ENCODE assay signal across 8 mouse cellular contexts in genomic region chr19:23057739-23058501, GRCm38 (mm10).
DNase-seq lines count a peak whose midpoint lies in the region; ATAC-seq and TF ChIP-seq lines count a peak whose summit lies in the region.

No protein-coding gene starts in this region.

- no peak overlapping the region for H3K4me3 ChIP-seq in thymus, adult 2 months (ENCODE audit: control insufficient read depth, insufficient read depth, low read length)
- H3K4me3 ChIP-seq in heart, embryonic 12.5 days = peak overlapping the region; percentile 52
- peak overlapping the region; percentile 24 for H3K4me3 ChIP-seq in kidney, embryonic 14.5 days (ENCODE audit: low read length)
- no peak overlapping the region for H3K4me3 ChIP-seq in olfactory bulb, adult 2 months (ENCODE audit: insufficient read depth, low read depth, low read length)

- H3K4me2 ChIP-seq in heart, embryonic 12.5 days = peak overlapping the region; percentile 91
- H3K4me2 ChIP-seq in kidney, embryonic 14.5 days (replicated peaks; ENCODE audit: low read depth, low read length) = peak overlapping the region; percentile 56

- H3K36me3 ChIP-seq in thymus, adult 2 months (ENCODE audit: control insufficient read depth, insufficient read depth, low read length) = no peaks in the 10 kb centered on the region
- H3K36me3 ChIP-seq in heart, embryonic 12.5 days = no peaks in the 10 kb centered on the region
- H3K36me3 ChIP-seq in kidney, embryonic 14.5 days (ENCODE audit: control insufficient read depth, insufficient read depth, low read length) = no peaks in the 10 kb centered on the region

- H3K4me1 ChIP-seq in thymus, adult 2 months (replicated peaks; ENCODE audit: control insufficient read depth, insufficient read depth, low read length) = peaks cover 8% of the 10 kb centered on the region
- peaks cover 13% of the 10 kb centered on the region for H3K4me1 ChIP-seq in heart, embryonic 12.5 days (replicated peaks)
- H3K4me1 ChIP-seq in kidney, embryonic 14.5 days (ENCODE audit: control insufficient read depth, insufficient read depth, low read length) = peaks cover 8% of the 10 kb centered on the region; the same call in 1 of the 2 replicates
- H3K4me1 ChIP-seq in olfactory bulb, adult 2 months (ENCODE audit: control insufficient read depth, insufficient read depth, low read length) = peaks cover 16% of the 10 kb centered on the region

- WGBS in thymus, adult 2 months = 58% methylated on average over 11 of the region's 11 CpGs
- WGBS in heart, embryonic 12.5 days = 31% methylated on average over 11 of the region's 11 CpGs
- 20% methylated on average over 11 of the region's 11 CpGs for WGBS in kidney, embryonic 14.5 days
- WGBS in olfactory bulb, adult 2 months = 47% methylated on average over 11 of the region's 11 CpGs

- no peaks in the 10 kb centered on the region for H3K9me3 ChIP-seq in heart, embryonic 12.5 days (replicated peaks)
- H3K9me3 ChIP-seq in kidney, embryonic 14.5 days (ENCODE audit: control insufficient read depth, low read length) = no peaks in the 10 kb centered on the region

- TF ChIP-seq POLR2A in thymus, adult 2 months (IDR thresholded peaks at IDR 0.05; ENCODE audit: control insufficient read depth, extremely low read depth, insufficient read depth, low read length, poor library complexity) = no peak
- no peak for TF ChIP-seq POLR2A in olfactory bulb, adult 2 months (IDR thresholded peaks at IDR 0.05; ENCODE audit: insufficient read depth, low read depth, low read length)

- ATAC-seq in heart, embryonic 12.5 days (ENCODE audit: insufficient number of reproducible peaks, low FRiP score) = no peak
- ATAC-seq in kidney, embryonic 14.5 days (ENCODE audit: low FRiP score, low TSS enrichment) = peak; percentile 51; the same call in 1 of the 2 replicates

- H3K27ac ChIP-seq in thymus, adult 2 months (ENCODE audit: control insufficient read depth, insufficient read depth, low read length) = peak overlapping the region; percentile 7; the same call in 1 of the 2 replicates
- H3K27ac ChIP-seq in heart, embryonic 12.5 days (ENCODE audit: poor library complexity, severe bottlenecking) = no peak overlapping the region
- peak overlapping the region; percentile 32; the same call in 1 of the 2 replicates for H3K27ac ChIP-seq in kidney, embryonic 14.5 days (ENCODE audit: low read depth, low read length)
- peak overlapping the region; percentile 64 for H3K27ac ChIP-seq in olfactory bulb, adult 2 months (ENCODE audit: insufficient read depth, low read depth, low read length)

- no peaks in the 10 kb centered on the region for H3K27me3 ChIP-seq in thymus, adult 2 months (ENCODE audit: control insufficient read depth, insufficient read depth, low read length)
- no peaks in the 10 kb centered on the region for H3K27me3 ChIP-seq in heart, embryonic 12.5 days (replicated peaks)
- H3K27me3 ChIP-seq in kidney, embryonic 14.5 days (ENCODE audit: control insufficient read depth, insufficient read depth, low read length) = 0 out of 2 replicates have a peak, but pooled peaks cover 2% of the 10 kb centered on the region

- no peak for DNase-seq in thymus, adult 2 months
- DNase-seq in thymus, postnatal 10 days (ENCODE audit: low spot score in 2 of 2) = no peak
- DNase-seq in embryo, embryonic 11 days = peak; percentile 62
- peak; percentile 37 to 64 for DNase-seq in lung, adult 18-20 months
- no peak for DNase-seq in c-Kit-positive CD71-positive TER-119-positive erythroid progenitor cells, embryonic 14.5 days (ENCODE audit: low spot score)

- no peak for TF ChIP-seq CTCF in thymus, adult 2 months (IDR thresholded peaks at IDR 0.05; ENCODE audit: borderline replicate concordance, control insufficient read depth, extremely low read depth, insufficient read depth, low read length, poor library complexity)
- TF ChIP-seq CTCF in olfactory bulb, adult 2 months (IDR thresholded peaks at IDR 0.05; ENCODE audit: insufficient read depth, low read depth, low read length) = no peak

- 0 out of 2 replicates have a peak overlapping the region, but pooled peaks have one; percentile 76 for H3K9ac ChIP-seq in heart, embryonic 12.5 days
- peak overlapping the region; percentile 19; the same call in 1 of the 2 replicates for H3K9ac ChIP-seq in kidney, embryonic 14.5 days (ENCODE audit: low read depth, low read length)

Comparison
In these comparisons a context has a peak if more than half of its experiments do, and no peak if none do; other contexts are left out.
1. DNase-seq: peak in embryo, embryonic 11 days (single experiment) and lung, adult 18-20 months (2 of 2); none in thymus, adult 2 months (single experiment), thymus, postnatal 10 days (0 of 2) and c-Kit-positive CD71-positive TER-119-positive erythroid progenitor cells, embryonic 14.5 days (single experiment).
2. H3K4me3 ChIP-seq: peak in heart, embryonic 12.5 days (single experiment) and kidney, embryonic 14.5 days (single experiment); none in thymus, adult 2 months (single experiment) and olfactory bulb, adult 2 months (single experiment).